Comparison of ENCODE assay signal across 12 mouse cellular contexts in genomic region chr14:58113180-58113579, GRCm38 (mm10). TPM values are rescaled to one million over a fixed set of nuclear protein-coding genes. Genes with fewer than 3 reads are reported as not detected.
A peak's percentile ranks its signal among the peaks of the same experiment; 100 is the strongest.
DNase-seq lines count a peak whose midpoint lies in the region; ATAC-seq lines count a peak whose summit lies in the region.
"Had no signal": no experiment of that assay in that cellular context is flagged by ENCODE, and none has a peak within 500 bp of the region (broad histone marks: within the 10 kb centered on the region; RNA-seq: fewer than 3 reads in every experiment).

No protein-coding gene starts in this region.

- no peak for DNase-seq in hindbrain, embryonic 10.5 days (ENCODE audit: low spot score)
- peak; percentile 33 for DNase-seq in retina, postnatal 1 day
- no peak for DNase-seq in retina, embryonic 14.5 days (ENCODE audit: low spot score)
- no peak for DNase-seq in Muller cell, postnatal 12 days (ENCODE audit: inconsistent ontology term)
- DNase-seq in frontal cortex, adult 2 months (ENCODE audit: extremely low spot score in 1 of 2, low spot score in 1 of 2), result no peak
- no peak for DNase-seq in spleen, postnatal 4 days (ENCODE audit: low spot score in 2 of 2)

- H3K27ac ChIP-seq in hindbrain, embryonic 13.5 days, result no peak overlapping the region
- H3K27ac ChIP-seq in hindbrain, embryonic 10.5 days, result no peak overlapping the region
- peak overlapping the region; percentile 24; the same call in 1 of the 2 replicates for H3K27ac ChIP-seq in heart, embryonic 13.5 days (replicated peaks)
- H3K27ac ChIP-seq: embryonic facial prominence, embryonic 13.5 days; limb, embryonic 12.5 days; stomach, embryonic 15.5 days had no signal

- no peak overlapping the region for H3K9ac ChIP-seq in hindbrain, embryonic 13.5 days
- H3K9ac ChIP-seq in heart, embryonic 13.5 days, result no peak overlapping the region
- H3K9ac ChIP-seq: embryonic facial prominence, embryonic 13.5 days; limb, embryonic 12.5 days; stomach, embryonic 15.5 days had no signal

- no peak overlapping the region for H3K4me3 ChIP-seq in hindbrain, embryonic 13.5 days
- no peak overlapping the region for H3K4me3 ChIP-seq in hindbrain, embryonic 10.5 days
- no peak overlapping the region for H3K4me3 ChIP-seq in heart, embryonic 13.5 days
- H3K4me3 ChIP-seq: embryonic facial prominence, embryonic 13.5 days; limb, embryonic 12.5 days; stomach, embryonic 15.5 days had no signal

- H3K4me1 ChIP-seq in hindbrain, embryonic 13.5 days (replicated peaks), result peaks cover 6% of the 10 kb centered on the region; the same call in 1 of the 2 replicates
- H3K4me1 ChIP-seq in hindbrain, embryonic 10.5 days (replicated peaks), result 0 out of 2 replicates have a peak, but pooled peaks cover 4% of the 10 kb centered on the region
- H3K4me1 ChIP-seq in heart, embryonic 13.5 days, result peaks cover 9% of the 10 kb centered on the region
- H3K4me1 ChIP-seq: embryonic facial prominence, embryonic 13.5 days; limb, embryonic 12.5 days; stomach, embryonic 15.5 days had no signal

- H3K4me2 ChIP-seq in hindbrain, embryonic 13.5 days, result no peak overlapping the region
- H3K4me2 ChIP-seq in heart, embryonic 13.5 days, result peak overlapping the region; percentile 43
- H3K4me2 ChIP-seq: embryonic facial prominence, embryonic 13.5 days; limb, embryonic 12.5 days; stomach, embryonic 15.5 days had no signal

- no peaks in the 10 kb centered on the region for H3K36me3 ChIP-seq in hindbrain, embryonic 13.5 days
- H3K36me3 ChIP-seq in hindbrain, embryonic 10.5 days, result no peaks in the 10 kb centered on the region
- 0 out of 2 replicates have a peak, but pooled peaks cover 3% of the 10 kb centered on the region for H3K36me3 ChIP-seq in heart, embryonic 13.5 days
- H3K36me3 ChIP-seq: embryonic facial prominence, embryonic 13.5 days; limb, embryonic 12.5 days; stomach, embryonic 15.5 days had no signal

- 0 out of 2 replicates have a peak, but pooled peaks have one; percentile 21 for ATAC-seq in hindbrain, embryonic 13.5 days (ENCODE audit: low FRiP score)
- no peak for ATAC-seq in heart, embryonic 13.5 days (ENCODE audit: extremely low read depth, insufficient number of reproducible peaks, low FRiP score, low TSS enrichment)
- ATAC-seq: CD4-positive, CD25-positive, alpha-beta regulatory T cell, adult 4 months had no signal

- no peaks in the 10 kb centered on the region for H3K9me3 ChIP-seq in hindbrain, embryonic 13.5 days
- H3K9me3 ChIP-seq in hindbrain, embryonic 10.5 days, result no peaks in the 10 kb centered on the region
- H3K9me3 ChIP-seq in heart, embryonic 13.5 days, result no peaks in the 10 kb centered on the region
- H3K9me3 ChIP-seq: embryonic facial prominence, embryonic 13.5 days; stomach, embryonic 15.5 days had no signal

- H3K27me3 ChIP-seq in hindbrain, embryonic 13.5 days, result no peaks in the 10 kb centered on the region
- no peaks in the 10 kb centered on the region for H3K27me3 ChIP-seq in hindbrain, embryonic 10.5 days (ENCODE audit: insufficient read depth, poor library complexity, severe bottlenecking)
- no peaks in the 10 kb centered on the region for H3K27me3 ChIP-seq in heart, embryonic 13.5 days (replicated peaks)
- H3K27me3 ChIP-seq: embryonic facial prominence, embryonic 13.5 days; stomach, embryonic 15.5 days had no signal

- 52% methylated on average over 6 of the region's 6 CpGs for WGBS in hindbrain, embryonic 13.5 days
- WGBS in hindbrain, embryonic 10.5 days, result 70% methylated on average over 6 of the region's 6 CpGs
- WGBS in heart, embryonic 13.5 days, result 48% methylated on average over 6 of the region's 6 CpGs

RNA-seq across cellular contexts. Expression of gene Fgf9, which starts 42.8 kb away (rescaled TPM):
- polyA plus RNA-seq in hindbrain, embryonic 13.5 days (2015; fragmentation: Nextera tagmentation; extraction: Ambion mirVana), result 15.6 and 16.4 TPM in 2 replicates
- polyA plus RNA-seq in hindbrain, embryonic 10.5 days (2016; fragmentation: Nextera tagmentation; extraction: Ambion mirVana), result 2.8 and 4.4 TPM in 2 replicates
- 7.6 and 9.2 TPM in 2 replicates for polyA plus RNA-seq in heart, embryonic 13.5 days (2015; fragmentation: Nextera tagmentation; extraction: Ambion mirVana)
- 20.5 and 21.9 TPM in 2 replicates for polyA plus RNA-seq in frontal cortex, adult 2 months (2012; rRNA removed)
- polyA plus RNA-seq: CD4-positive, CD25-positive, alpha-beta regulatory T cell, adult 4 months had no signal
